Mouse (Mus musculus): Measurements from ENCODE around the gene Tph1. TPM values are rescaled to one million over a fixed set of nuclear protein-coding genes. Genes with fewer than 3 reads are reported as not detected.

Gene Tph1
- polyA plus RNA-seq, 1 experiment from 2014 or later, result 0.21 TPM

GRCm38 (mm10) chr7:46640062-46640461 lies 32.3 kb downstream of the Tph1 start:
- no peaks in the 10 kb centered on the region for H3K9me3 ChIP-seq (replicated peaks)
- peaks cover 26% of the 10 kb centered on the region for H3K4me1 ChIP-seq
- H3K4me2 ChIP-seq, result peak overlapping the region; percentile 82
- H3K27me3 ChIP-seq, result peaks cover 9% of the 10 kb centered on the region; the same call in 1 of the 2 replicates
- H3K9ac ChIP-seq, result peak overlapping the region; percentile 80
- peak overlapping the region; percentile 81; the same call in 1 of the 2 replicates for H3K27ac ChIP-seq
- H3K4me3 ChIP-seq, result peak overlapping the region; percentile 63
- no peak; the same call in 1 of the 2 replicates for ATAC-seq
- 14% methylated on average over 17 of the region's 17 CpGs for WGBS
- H3K36me3 ChIP-seq (ENCODE audit: poor library complexity, severe bottlenecking), result no peaks in the 10 kb centered on the region; the same call in 1 of the 2 replicates

GRCm38 (mm10) chr7:46639692-46640031 lies 32.7 kb downstream of the Tph1 start, which contains the start of gene Sergef:
Gene Sergef, minus strand, starts transcription at chr7:46639807.
- WGBS, result under 1% methylated on average over 30 of the region's 30 CpGs
- Histone ChIP-seq H3K4me1 (peaks cover 26% of the 10 kb centered on the region), H3K27me3 (peaks cover 9% of the 10 kb centered on the region; the same call in 1 of the 2 replicates), H3K4me2 (peak within 1 kb of the TSS; percentile 82), H3K9me3 (replicated peaks) (no peaks in the 10 kb centered on the region), H3K4me3 (peak within 1 kb of the TSS; percentile 63), H3K36me3 (ENCODE audit: poor library complexity, severe bottlenecking) (peaks cover 3% of the 10 kb centered on the region; the same call in 1 of the 2 replicates), H3K27ac (peak within 1 kb of the TSS; percentile 81), H3K9ac (peak within 1 kb of the TSS; percentile 80)
- ATAC-seq, result peak; percentile 97

- H3K27ac ChIP-seq, result peak overlapping the region; percentile 81
- 8% methylated on average over 32 of the region's 32 CpGs for WGBS
Observed at GRCm38 (mm10) chr7:46638889-46639691, 33.2 kb downstream of the Tph1 start.

GRCm38 (mm10) chr7:46628375-46628975 lies 43.9 kb downstream of the Tph1 start:
- Histone ChIP-seq H3K27ac (no peak overlapping the region), H3K36me3 (ENCODE audit: poor library complexity, severe bottlenecking) (peaks cover 47% of the 10 kb centered on the region), H3K27me3 (no peaks in the 10 kb centered on the region), H3K9ac (no peak overlapping the region), H3K4me1 (no peaks in the 10 kb centered on the region), H3K4me2 (no peak overlapping the region), H3K9me3 (replicated peaks) (no peaks in the 10 kb centered on the region), H3K4me3 (no peak overlapping the region)
- 36% methylated on average over 8 of the region's 8 CpGs for WGBS
- no peak for ATAC-seq

More at GRCm38 (mm10) chr7:46638889-46639691, 33.2 kb downstream of the Tph1 start:
- peaks cover 8% of the 10 kb centered on the region; the same call in 1 of the 2 replicates for H3K36me3 ChIP-seq (ENCODE audit: poor library complexity, severe bottlenecking)
- peaks cover 9% of the 10 kb centered on the region; the same call in 1 of the 2 replicates for H3K27me3 ChIP-seq
- peak overlapping the region; percentile 82 for H3K4me2 ChIP-seq
- H3K9me3 ChIP-seq (replicated peaks), result no peaks in the 10 kb centered on the region
- peak overlapping the region; percentile 63 for H3K4me3 ChIP-seq
- peak; percentile 39 for ATAC-seq
- peak overlapping the region; percentile 80 for H3K9ac ChIP-seq
- H3K4me1 ChIP-seq, result peaks cover 26% of the 10 kb centered on the region

GRCm38 (mm10) chr7:46623979-46624378 lies 48.4 kb downstream of the Tph1 start:
- H3K36me3 ChIP-seq (ENCODE audit: poor library complexity, severe bottlenecking), result peaks cover 45% of the 10 kb centered on the region
- H3K9ac ChIP-seq, result no peak overlapping the region
- H3K4me2 ChIP-seq, result no peak overlapping the region
- H3K27ac ChIP-seq, result no peak overlapping the region; the same call in 1 of the 2 replicates
- WGBS, result 28% methylated on average over 2 of the region's 3 CpGs
- no peak for ATAC-seq
- no peaks in the 10 kb centered on the region for H3K4me1 ChIP-seq
- no peaks in the 10 kb centered on the region for H3K9me3 ChIP-seq (replicated peaks)
- H3K27me3 ChIP-seq, result no peaks in the 10 kb centered on the region
- no peak overlapping the region for H3K4me3 ChIP-seq

- H3K36me3 ChIP-seq (ENCODE audit: poor library complexity, severe bottlenecking), result peaks cover 40% of the 10 kb centered on the region
- WGBS, result 93% methylated on average over 23 of the region's 23 CpGs
- no peak for ATAC-seq
Observed at GRCm38 (mm10) chr7:46618416-46619110, 53.8 kb downstream of the Tph1 start.

GRCm38 (mm10) chr7:46616429-46617005 lies 55.8 kb downstream of the Tph1 start:
- Histone ChIP-seq H3K36me3 (ENCODE audit: poor library complexity, severe bottlenecking) (peaks cover 43% of the 10 kb centered on the region), H3K4me3 (no peak overlapping the region), H3K9ac (no peak overlapping the region), H3K4me1 (peaks cover 7% of the 10 kb centered on the region; the same call in 1 of the 2 replicates), H3K27ac (no peak overlapping the region), H3K4me2 (no peak overlapping the region), H3K9me3 (replicated peaks) (no peaks in the 10 kb centered on the region), H3K27me3 (no peaks in the 10 kb centered on the region)
- WGBS, result 94% methylated on average over 7 of the region's 7 CpGs
- ATAC-seq, result no peak

More at GRCm38 (mm10) chr7:46618416-46619110, 53.8 kb downstream of the Tph1 start:
- H3K4me3 ChIP-seq, result no peak overlapping the region
- H3K4me1 ChIP-seq, result no peaks in the 10 kb centered on the region
- no peak overlapping the region for H3K27ac ChIP-seq
- no peak overlapping the region for H3K4me2 ChIP-seq
- no peak overlapping the region for H3K9ac ChIP-seq
- H3K27me3 ChIP-seq, result no peaks in the 10 kb centered on the region
- H3K9me3 ChIP-seq (replicated peaks), result no peaks in the 10 kb centered on the region

GRCm38 (mm10) chr7:46615256-46615977 lies 56.9 kb downstream of the Tph1 start:
- Histone ChIP-seq H3K27me3 (no peaks in the 10 kb centered on the region), H3K27ac (no peak overlapping the region), H3K9me3 (replicated peaks) (no peaks in the 10 kb centered on the region), H3K9ac (no peak overlapping the region), H3K4me2 (no peak overlapping the region), H3K4me3 (no peak overlapping the region), H3K36me3 (ENCODE audit: poor library complexity, severe bottlenecking) (peaks cover 33% of the 10 kb centered on the region), H3K4me1 (peaks cover 7% of the 10 kb centered on the region; the same call in 1 of the 2 replicates)
- no peak for ATAC-seq
- 80% methylated on average over 5 of the region's 5 CpGs for WGBS

GRCm38 (mm10) chr7:46614263-46614662 lies 58.1 kb downstream of the Tph1 start:
- ATAC-seq, result no peak
- Histone ChIP-seq H3K4me2 (no peak overlapping the region), H3K9me3 (replicated peaks) (no peaks in the 10 kb centered on the region), H3K9ac (no peak overlapping the region), H3K27me3 (no peaks in the 10 kb centered on the region), H3K4me1 (peaks cover 7% of the 10 kb centered on the region; the same call in 1 of the 2 replicates), H3K4me3 (no peak overlapping the region), H3K36me3 (ENCODE audit: poor library complexity, severe bottlenecking) (peaks cover 23% of the 10 kb centered on the region; the same call in 1 of the 2 replicates), H3K27ac (no peak overlapping the region)
- 95% methylated on average over 12 of the region's 12 CpGs for WGBS

GRCm38 (mm10) chr7:46613091-46613490 lies 59.2 kb downstream of the Tph1 start:
- Histone ChIP-seq H3K36me3 (ENCODE audit: poor library complexity, severe bottlenecking) (peaks cover 16% of the 10 kb centered on the region; the same call in 1 of the 2 replicates), H3K9me3 (replicated peaks) (no peaks in the 10 kb centered on the region), H3K4me1 (peaks cover 7% of the 10 kb centered on the region; the same call in 1 of the 2 replicates), H3K27ac (no peak overlapping the region), H3K27me3 (no peaks in the 10 kb centered on the region), H3K4me3 (no peak overlapping the region), H3K4me2 (no peak overlapping the region), H3K9ac (no peak overlapping the region)
- 81% methylated on average over 10 of the region's 10 CpGs for WGBS
- ATAC-seq, result no peak

- Histone ChIP-seq H3K4me3 (no peak overlapping the region), H3K36me3 (ENCODE audit: poor library complexity, severe bottlenecking) (peaks cover 16% of the 10 kb centered on the region; the same call in 1 of the 2 replicates), H3K9ac (no peak overlapping the region), H3K9me3 (replicated peaks) (no peaks in the 10 kb centered on the region), H3K4me2 (no peak overlapping the region), H3K27me3 (no peaks in the 10 kb centered on the region), H3K27ac (no peak overlapping the region), H3K4me1 (peaks cover 7% of the 10 kb centered on the region; the same call in 1 of the 2 replicates)
- WGBS, result 84% methylated on average over 6 of the region's 6 CpGs
- no peak for ATAC-seq
Observed at GRCm38 (mm10) chr7:46612421-46612937, 59.9 kb downstream of the Tph1 start.
